Mouse (Mus musculus) G1E (cell line): ENCODE results near the gene Aig1.

Experiments used
- CTCF ChIP-seq: IDR thresholded peaks from 2 replicates; pipeline ENCODE4 v1.5.1; 2012; ENCODE audit warnings: low read depth, low read length, inconsistent platforms, mixed read lengths
- GATA1 ChIP-seq: IDR thresholded peaks from 2 replicates; pipeline ENCODE4 v1.6.1; 2012; ENCODE audit warnings: borderline replicate concordance, low read length, inconsistent platforms, mixed read lengths
- GATA2 ChIP-seq: IDR thresholded peaks from 2 replicates; pipeline ENCODE4 v1.6.1; 2012; ENCODE audit warnings: low read depth, low read length, inconsistent platforms, borderline replicate concordance

GRCm38 (mm10) chr10:13730039-13730748, 138.6 kb downstream of the Aig1 start:
- TF ChIP-seq CTCF (no peak), GATA2 (no peak), GATA1 (no peak)
